Mouse (Mus musculus): ENCODE measurements around the gene Olfr1160. TPM values are rescaled to one million over a fixed set of nuclear protein-coding genes. Genes with fewer than 3 reads are reported as not detected.
"Not testable (repeated sequence)": the region's sequence is repeated elsewhere in the genome, so short reads cannot be mapped to it uniquely, and the experiment has no call there.

The Olfr1160 gene
- polyA plus RNA-seq (2014; fragmentation: Nextera tagmentation; extraction: Ambion mirVana): not detected in 2 replicates

DNA sequence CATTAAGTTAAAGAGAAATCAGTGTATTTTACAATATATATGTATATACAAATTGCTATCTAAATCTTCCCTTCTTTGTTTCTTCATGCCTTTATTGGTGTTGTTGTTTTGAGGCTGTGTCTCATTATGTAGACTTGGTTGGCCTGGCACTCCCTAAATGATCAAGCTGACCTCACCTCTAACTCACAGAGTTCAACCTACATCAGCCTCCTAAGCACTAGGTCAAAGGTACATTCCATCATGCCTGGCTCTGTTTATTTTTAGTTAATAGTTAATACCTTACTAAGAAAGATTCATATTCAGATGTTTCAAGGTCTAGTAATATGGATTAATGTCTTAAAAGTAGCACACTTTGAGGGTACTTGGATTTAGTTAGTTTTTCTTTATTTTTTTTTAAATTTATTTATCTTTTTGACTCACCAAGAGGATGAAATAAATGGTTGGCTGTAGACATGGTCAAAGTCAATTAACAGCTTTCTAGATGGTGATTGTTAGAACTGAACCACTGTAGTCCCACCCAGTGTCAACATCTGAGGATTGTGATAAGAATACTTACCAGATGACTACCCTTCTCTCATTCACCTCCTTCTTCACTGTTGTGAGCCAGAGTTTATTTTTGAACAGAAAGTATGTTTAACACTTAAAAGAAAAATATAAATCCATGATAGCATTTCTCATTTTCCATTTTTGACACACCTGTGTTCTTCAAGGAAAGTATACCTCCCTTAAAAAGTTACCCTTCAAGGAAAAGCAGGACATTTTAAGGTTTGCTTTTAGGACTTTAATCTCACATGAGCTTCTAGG lies at the start of gene Olfr1160:
Gene Olfr1160, minus strand, starts transcription at position 754 of the 804 bp plus-strand sequence.
- no peaks in the 10 kb centered on the region for H3K9me3 ChIP-seq (ENCODE audit: control insufficient read depth, low read length)
- no peak for DNase-seq (ENCODE audit: low spot score)
- no peaks in the 10 kb centered on the region for H3K27me3 ChIP-seq (ENCODE audit: control insufficient read depth, insufficient read depth, low read length)
- H3K4me1 ChIP-seq (ENCODE audit: control insufficient read depth, insufficient read depth, low read length): no peaks in the 10 kb centered on the region
- ATAC-seq (ENCODE audit: insufficient read depth, low FRiP score, low TSS enrichment): no peak
- H3K36me3 ChIP-seq (ENCODE audit: control insufficient read depth, insufficient read depth, low read length): no peaks in the 10 kb centered on the region
- no peak within 1 kb of the TSS for H3K27ac ChIP-seq (ENCODE audit: low read depth, low read length)
- H3K4me2 ChIP-seq (ENCODE audit: low read depth): no peak within 1 kb of the TSS
- no peak within 1 kb of the TSS for H3K9ac ChIP-seq (ENCODE audit: low read length)
- H3K4me3 ChIP-seq (ENCODE audit: low read depth, low read length): no peak within 1 kb of the TSS

DNA sequence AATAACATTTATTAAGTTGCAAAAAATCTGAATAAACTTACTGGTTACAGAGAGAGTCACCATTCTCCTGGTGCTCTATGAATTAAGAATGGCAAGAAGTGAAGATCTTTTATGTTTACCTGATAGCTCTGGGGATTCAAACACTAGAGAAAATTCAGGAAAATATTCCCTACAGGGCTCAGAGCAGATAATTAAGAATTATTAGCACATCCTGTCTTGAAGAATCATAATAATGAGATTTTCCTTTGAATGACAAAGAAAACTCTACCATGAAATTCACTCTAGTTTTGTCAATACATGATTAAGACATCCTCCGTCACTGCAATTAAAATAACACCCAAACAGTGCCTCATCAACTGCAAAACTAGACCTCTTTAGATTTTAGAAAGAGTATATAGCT lies 43.0 kb upstream of the Olfr1160 start, which contains the start of gene Olfr1162:
Gene Olfr1162, minus strand, starts transcription at position 101 of the 400 bp plus-strand sequence.
- WGBS: 86% methylated on average over 1 of the region's 1 CpGs

DNA sequence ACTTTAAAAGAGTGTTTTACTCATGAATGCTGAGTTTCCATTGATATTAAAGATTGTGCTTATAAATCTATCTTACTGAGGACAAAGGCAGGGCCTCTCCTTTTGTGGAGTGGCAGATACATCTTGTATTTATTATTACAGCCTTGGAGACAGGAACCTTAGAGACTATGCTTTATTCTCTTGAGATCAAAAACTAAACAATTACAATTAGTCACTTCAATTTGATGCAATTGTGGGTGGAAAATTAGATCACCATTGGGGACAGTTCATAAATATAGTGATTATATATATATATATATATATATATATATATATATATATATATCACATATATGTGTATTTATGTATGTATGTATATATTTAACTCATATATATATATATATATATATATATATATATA lies 29.5 kb upstream of the Olfr1160 start, which contains the start of gene Olfr73:
Gene Olfr73, minus strand, starts transcription at position 101 of the 400 bp plus-strand sequence.
- Histone ChIP-seq H3K27me3 (ENCODE audit: control insufficient read depth, insufficient read depth, low read length) (no peaks in the 10 kb centered on the region), H3K9me3 (ENCODE audit: control insufficient read depth, low read length) (no peaks in the 10 kb centered on the region), H3K4me3 (ENCODE audit: low read depth, low read length) (no peak within 1 kb of the TSS), H3K4me1 (ENCODE audit: control insufficient read depth, insufficient read depth, low read length) (no peaks in the 10 kb centered on the region), H3K27ac (ENCODE audit: low read depth, low read length) (no peak within 1 kb of the TSS), H3K4me2 (ENCODE audit: low read depth) (no peak within 1 kb of the TSS), H3K9ac (ENCODE audit: low read length) (no peak within 1 kb of the TSS), H3K36me3 (ENCODE audit: control insufficient read depth, insufficient read depth, low read length) (no peaks in the 10 kb centered on the region)
- no peak for ATAC-seq (ENCODE audit: insufficient read depth, low FRiP score, low TSS enrichment)
- no peak for DNase-seq (ENCODE audit: low spot score)

More for the DNA sequence above, 43.0 kb upstream of the Olfr1160 start, which contains the start of gene Olfr1162:
- H3K4me2 ChIP-seq (ENCODE audit: low read depth): no peak within 1 kb of the TSS
- H3K9ac ChIP-seq (ENCODE audit: low read length): no peak within 1 kb of the TSS
- H3K4me1 ChIP-seq (ENCODE audit: control insufficient read depth, insufficient read depth, low read length): no peaks in the 10 kb centered on the region
- ATAC-seq (ENCODE audit: insufficient read depth, low FRiP score, low TSS enrichment) (no peak), DNase-seq (ENCODE audit: low spot score) (no peak)
- no peaks in the 10 kb centered on the region for H3K9me3 ChIP-seq (ENCODE audit: control insufficient read depth, low read length)
- H3K36me3 ChIP-seq (ENCODE audit: control insufficient read depth, insufficient read depth, low read length): no peaks in the 10 kb centered on the region
- no peaks in the 10 kb centered on the region for H3K27me3 ChIP-seq (ENCODE audit: control insufficient read depth, insufficient read depth, low read length)
- no peak within 1 kb of the TSS for H3K27ac ChIP-seq (ENCODE audit: low read depth, low read length)
- H3K4me3 ChIP-seq (ENCODE audit: low read depth, low read length): no peak within 1 kb of the TSS

DNA sequence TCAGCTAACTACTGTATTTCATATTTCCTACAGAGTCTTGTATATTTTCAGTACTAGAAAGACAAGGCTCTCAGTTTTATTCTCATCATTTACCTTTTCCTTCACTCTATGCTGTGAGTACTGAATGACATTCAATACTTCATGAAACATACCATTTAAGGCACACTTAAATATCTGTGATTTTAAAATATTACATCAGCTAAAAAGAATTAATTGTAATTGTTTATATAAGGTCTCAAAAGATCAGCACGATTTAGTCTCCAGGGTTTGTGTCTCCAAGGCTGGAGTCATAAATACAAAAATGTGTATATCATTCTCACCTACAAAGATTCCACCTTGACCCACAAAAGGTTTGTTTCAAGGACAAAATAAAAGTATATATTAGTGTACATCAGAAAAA lies 14.4 kb upstream of the Olfr1160 start, which contains the start of gene Olfr1161:
Gene Olfr1161, plus strand, starts transcription at position 301 of the 400 bp plus-strand sequence.
- H3K27me3 ChIP-seq (ENCODE audit: control insufficient read depth, insufficient read depth, low read length); H3K36me3 ChIP-seq (ENCODE audit: control insufficient read depth, insufficient read depth, low read length); H3K9me3 ChIP-seq (ENCODE audit: control insufficient read depth, low read length); H3K4me2 ChIP-seq (ENCODE audit: low read depth); H3K4me1 ChIP-seq (ENCODE audit: control insufficient read depth, insufficient read depth, low read length); H3K4me3 ChIP-seq (ENCODE audit: low read depth, low read length); H3K27ac ChIP-seq (ENCODE audit: low read depth, low read length); DNase-seq (ENCODE audit: low spot score); ATAC-seq (ENCODE audit: insufficient read depth, low FRiP score, low TSS enrichment); H3K9ac ChIP-seq (ENCODE audit: low read length): not testable (repeated sequence)
- WGBS: 83% methylated on average over 1 of the region's 1 CpGs

DNA sequence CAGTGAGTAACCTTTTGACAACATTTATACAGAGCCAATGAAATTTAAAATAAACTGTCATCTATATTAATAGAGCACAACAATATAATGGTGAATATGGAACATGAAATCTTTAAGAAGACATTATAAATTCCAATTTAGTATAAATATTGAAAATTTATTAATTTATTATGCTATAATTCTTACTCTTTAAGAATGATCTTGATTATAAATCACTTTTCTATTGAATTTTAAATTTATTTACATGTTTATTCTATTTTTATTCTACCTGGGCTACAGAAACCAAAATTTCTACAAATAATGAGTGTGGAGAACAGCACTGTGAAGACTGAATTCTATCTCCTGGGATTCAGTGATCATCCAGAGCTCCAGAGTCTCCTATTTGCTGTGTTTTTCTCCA lies 18.3 kb downstream of the Olfr1160 start, which contains the start of gene Olfr1158:
Gene Olfr1158, plus strand, starts transcription at position 301 of the 400 bp plus-strand sequence.
- H3K27me3 ChIP-seq (ENCODE audit: control insufficient read depth, insufficient read depth, low read length): no peaks in the 10 kb centered on the region
- no peak for DNase-seq (ENCODE audit: low spot score)
- no peak within 1 kb of the TSS for H3K4me2 ChIP-seq (ENCODE audit: low read depth)
- H3K36me3 ChIP-seq (ENCODE audit: control insufficient read depth, insufficient read depth, low read length): no peaks in the 10 kb centered on the region
- no peak for ATAC-seq (ENCODE audit: insufficient read depth, low FRiP score, low TSS enrichment)
- no peaks in the 10 kb centered on the region for H3K4me1 ChIP-seq (ENCODE audit: control insufficient read depth, insufficient read depth, low read length)
- H3K9ac ChIP-seq (ENCODE audit: low read length): no peak within 1 kb of the TSS
- no peaks in the 10 kb centered on the region for H3K9me3 ChIP-seq (ENCODE audit: control insufficient read depth, low read length)
- H3K27ac ChIP-seq (ENCODE audit: low read depth, low read length): no peak within 1 kb of the TSS
- H3K4me3 ChIP-seq (ENCODE audit: low read depth, low read length): no peak within 1 kb of the TSS

DNA sequence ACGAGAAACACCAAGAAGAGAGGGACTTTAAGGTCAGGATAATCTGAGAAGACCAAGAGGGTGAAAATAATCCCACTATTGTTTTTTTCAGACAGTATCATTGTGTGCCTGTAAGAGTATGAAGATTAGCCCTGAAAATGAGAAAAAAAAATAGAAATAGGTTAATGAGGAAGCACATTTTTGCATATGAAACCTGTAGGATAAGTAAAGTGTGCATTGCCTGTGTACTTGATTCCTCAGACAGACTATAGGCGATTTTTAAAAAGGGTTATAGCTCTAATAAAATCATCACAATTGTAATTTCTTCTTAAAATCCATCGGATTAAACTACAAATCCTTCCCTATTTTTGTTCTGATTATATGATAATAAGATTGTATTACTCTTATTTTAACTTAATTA lies 33.5 kb downstream of the Olfr1160 start, which contains the start of gene Olfr74:
Gene Olfr74, minus strand, starts transcription at position 101 of the 400 bp plus-strand sequence.
- no peak within 1 kb of the TSS for H3K4me2 ChIP-seq (ENCODE audit: low read depth)
- H3K27ac ChIP-seq (ENCODE audit: low read depth, low read length): no peak within 1 kb of the TSS
- no peaks in the 10 kb centered on the region for H3K4me1 ChIP-seq (ENCODE audit: control insufficient read depth, insufficient read depth, low read length)
- no peak within 1 kb of the TSS for H3K9ac ChIP-seq (ENCODE audit: low read length)
- H3K27me3 ChIP-seq (ENCODE audit: control insufficient read depth, insufficient read depth, low read length): no peaks in the 10 kb centered on the region
- 79% methylated on average over 3 of the region's 3 CpGs for WGBS
- no peaks in the 10 kb centered on the region for H3K9me3 ChIP-seq (ENCODE audit: control insufficient read depth, low read length)
- no peak within 1 kb of the TSS for H3K4me3 ChIP-seq (ENCODE audit: low read depth, low read length)
- DNase-seq (ENCODE audit: low spot score) (no peak), ATAC-seq (ENCODE audit: insufficient read depth, low FRiP score, low TSS enrichment) (no peak)
- H3K36me3 ChIP-seq (ENCODE audit: control insufficient read depth, insufficient read depth, low read length): no peaks in the 10 kb centered on the region

DNA sequence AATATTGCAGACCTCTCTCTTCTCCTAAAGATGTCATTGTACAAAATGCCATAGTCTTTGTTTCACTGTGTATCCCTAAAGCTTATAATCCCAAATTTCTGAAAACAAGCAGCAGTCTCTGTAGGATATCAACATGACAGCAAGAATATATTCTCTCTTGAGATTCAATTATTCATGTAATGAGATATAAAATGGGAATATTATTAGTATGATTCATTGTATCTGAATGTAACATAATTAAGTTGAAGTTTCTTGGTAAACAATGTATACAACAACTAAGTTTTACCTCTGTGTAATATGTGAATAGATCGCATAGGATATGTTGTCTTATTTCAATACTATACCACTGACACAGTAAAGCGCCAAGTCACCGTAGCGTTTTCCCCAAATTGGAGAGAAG lies 39.9 kb downstream of the Olfr1160 start, which contains the start of gene Olfr1157:
Gene Olfr1157, minus strand, starts transcription at position 101 of the 400 bp plus-strand sequence.
- DNase-seq (ENCODE audit: low spot score): no peak
- no peaks in the 10 kb centered on the region for H3K36me3 ChIP-seq (ENCODE audit: control insufficient read depth, insufficient read depth, low read length)
- no peak within 1 kb of the TSS for H3K4me3 ChIP-seq (ENCODE audit: low read depth, low read length)
- H3K4me1 ChIP-seq (ENCODE audit: control insufficient read depth, insufficient read depth, low read length): no peaks in the 10 kb centered on the region
- H3K4me2 ChIP-seq (ENCODE audit: low read depth): no peak within 1 kb of the TSS
- no peak within 1 kb of the TSS for H3K27ac ChIP-seq (ENCODE audit: low read depth, low read length)
- H3K9me3 ChIP-seq (ENCODE audit: control insufficient read depth, low read length): no peaks in the 10 kb centered on the region
- ATAC-seq (ENCODE audit: insufficient read depth, low FRiP score, low TSS enrichment): no peak
- no peak within 1 kb of the TSS for H3K9ac ChIP-seq (ENCODE audit: low read length)
- 96% methylated on average over 4 of the region's 4 CpGs for WGBS
- H3K27me3 ChIP-seq (ENCODE audit: control insufficient read depth, insufficient read depth, low read length): no peaks in the 10 kb centered on the region

DNA sequence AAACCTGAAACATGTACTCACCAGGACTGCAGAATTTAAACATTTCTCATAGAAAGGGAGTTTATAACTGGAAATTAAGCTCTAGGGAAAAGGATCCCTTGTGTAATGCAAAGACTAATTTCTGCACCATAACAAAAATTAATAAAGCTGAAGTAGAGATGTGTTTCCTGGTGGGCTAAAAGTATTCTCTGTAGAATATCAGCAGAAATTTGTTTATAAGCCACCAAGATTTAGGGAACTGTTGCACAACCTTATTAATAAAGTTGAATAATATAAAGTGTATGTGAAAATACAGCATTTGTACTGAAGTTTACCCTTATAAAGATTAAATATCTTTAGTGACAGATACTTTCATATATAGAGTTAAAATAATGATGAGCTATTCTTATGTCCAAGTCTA lies 55.1 kb downstream of the Olfr1160 start, which contains the start of gene Olfr1156:
Gene Olfr1156, minus strand, starts transcription at position 101 of the 400 bp plus-strand sequence.
- Histone ChIP-seq H3K4me1 (ENCODE audit: control insufficient read depth, insufficient read depth, low read length) (no peaks in the 10 kb centered on the region), H3K36me3 (ENCODE audit: control insufficient read depth, insufficient read depth, low read length) (no peaks in the 10 kb centered on the region), H3K9me3 (ENCODE audit: control insufficient read depth, low read length) (no peaks in the 10 kb centered on the region), H3K4me2 (ENCODE audit: low read depth) (no peak within 1 kb of the TSS), H3K27ac (ENCODE audit: low read depth, low read length) (no peak within 1 kb of the TSS), H3K9ac (ENCODE audit: low read length) (no peak within 1 kb of the TSS), H3K4me3 (ENCODE audit: low read depth, low read length) (no peak within 1 kb of the TSS), H3K27me3 (ENCODE audit: control insufficient read depth, insufficient read depth, low read length) (no peaks in the 10 kb centered on the region)
- no peak for ATAC-seq (ENCODE audit: insufficient read depth, low FRiP score, low TSS enrichment)
- no peak for DNase-seq (ENCODE audit: low spot score)
